Mouse (Mus musculus): Measurements from ENCODE around the gene Bcr. TPM values are rescaled to one million over a fixed set of nuclear protein-coding genes. Genes with fewer than 3 reads are reported as not detected.

Gene Bcr
- polyA plus RNA-seq (2015; fragmentation: Nextera tagmentation; extraction: Ambion mirVana): 1.3 and 1.9 TPM in 2 replicates

DNA sequence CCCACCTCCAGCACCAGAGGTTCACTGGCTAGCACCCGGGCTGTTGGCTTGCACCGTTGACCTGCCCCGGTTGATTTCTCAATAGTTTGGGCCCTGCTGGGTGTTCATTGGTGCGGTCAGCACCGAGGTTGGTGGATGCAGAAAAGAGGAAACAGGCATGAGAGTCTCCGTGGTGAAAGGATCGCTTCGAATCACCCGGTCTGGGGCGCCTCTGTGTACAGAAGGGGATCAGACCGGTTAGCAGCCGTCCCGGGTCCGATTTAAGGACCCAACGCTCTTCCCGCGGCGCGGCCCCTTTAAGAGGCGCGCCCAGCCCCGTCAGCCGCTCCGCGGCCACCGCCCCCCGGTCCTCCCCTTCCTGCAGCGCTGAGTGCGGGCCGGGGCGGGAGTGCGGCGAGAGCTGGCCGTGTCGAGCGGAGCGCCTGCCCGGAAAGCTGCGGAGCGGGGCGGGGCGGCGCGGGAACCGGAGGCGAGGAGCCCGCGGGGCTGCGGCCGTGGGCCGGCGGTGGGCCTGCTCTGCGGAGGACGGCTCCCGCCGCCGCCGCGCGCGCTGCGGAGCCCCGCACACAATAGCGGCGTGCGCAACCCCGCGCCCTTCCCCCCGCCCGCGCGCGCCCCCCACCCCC is at the start of gene Bcr:
Gene Bcr (plus strand): TSS at position 376 of the 626 bp plus-strand sequence.
- Histone ChIP-seq H3K4me1 (replicated peaks) (peaks cover 61% of the 10 kb centered on the region), H3K4me2 (peak within 1 kb of the TSS; percentile 72), H3K9ac (peak within 1 kb of the TSS; percentile 45; the same call in 1 of the 2 replicates), H3K27ac (replicated peaks) (peak within 1 kb of the TSS; percentile 65), H3K27me3 (peaks cover 42% of the 10 kb centered on the region), H3K36me3 (replicated peaks) (no peaks in the 10 kb centered on the region), H3K4me3 (replicated peaks) (peak within 1 kb of the TSS; percentile 64), H3K9me3 (replicated peaks) (no peaks in the 10 kb centered on the region)
- WGBS (ENCODE audit: insufficient replicate concordance): under 1% methylated on average over 67 of the region's 73 CpGs
- peak; percentile 77 for ATAC-seq (ENCODE audit: insufficient read depth)

DNA sequence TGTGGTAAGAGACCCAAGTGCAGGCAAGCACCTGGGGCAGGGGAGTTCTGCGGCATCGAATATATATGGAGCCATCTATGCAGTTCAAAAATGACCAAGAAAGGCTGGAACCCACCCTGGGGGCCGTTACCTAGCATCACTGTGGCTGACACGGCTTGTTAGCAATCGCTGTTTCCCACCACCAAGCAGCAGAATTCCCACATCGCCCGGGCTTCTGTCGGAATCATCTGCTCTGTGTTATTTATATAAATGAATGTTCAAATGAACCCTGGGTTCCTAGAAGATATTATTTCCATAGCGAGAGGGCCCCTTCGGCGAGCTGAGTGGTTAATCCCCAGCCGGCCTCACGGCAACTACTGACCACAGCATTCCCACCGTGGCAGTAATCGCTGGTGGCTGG is 49.7 kb upstream of the Bcr start:
- no peaks in the 10 kb centered on the region for H3K27me3 ChIP-seq
- H3K9me3 ChIP-seq (replicated peaks): no peaks in the 10 kb centered on the region
- H3K4me1 ChIP-seq (replicated peaks): no peaks in the 10 kb centered on the region
- no peaks in the 10 kb centered on the region for H3K36me3 ChIP-seq (replicated peaks)
- H3K9ac ChIP-seq: no peak overlapping the region
- H3K4me3 ChIP-seq (replicated peaks): no peak overlapping the region
- no peak for ATAC-seq (ENCODE audit: insufficient read depth)
- WGBS (ENCODE audit: insufficient replicate concordance): 82% methylated on average over 15 of the region's 15 CpGs
- H3K27ac ChIP-seq (replicated peaks): no peak overlapping the region
- H3K4me2 ChIP-seq: no peak overlapping the region

DNA sequence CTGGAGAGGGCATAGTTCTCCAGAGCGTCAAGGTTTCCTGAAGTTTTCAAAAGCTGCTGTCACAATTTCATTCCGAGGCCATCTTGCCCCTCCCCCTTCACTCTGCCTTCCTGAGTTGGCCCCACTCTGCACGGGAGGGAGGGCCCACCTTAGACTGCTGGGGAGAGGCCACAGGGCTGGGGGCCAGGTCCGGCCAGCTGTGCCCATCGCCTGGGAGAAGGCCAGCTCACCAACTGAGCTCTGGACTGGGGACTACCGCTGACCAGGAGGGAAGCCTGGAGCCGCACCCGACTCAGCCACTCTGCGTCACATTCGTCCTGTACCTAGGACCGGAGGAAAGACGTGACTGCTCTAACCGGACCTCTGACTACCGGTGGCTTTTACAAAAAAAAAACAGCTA is 44.9 kb upstream of the Bcr start:
- H3K4me2 ChIP-seq: no peak overlapping the region
- H3K27me3 ChIP-seq: no peaks in the 10 kb centered on the region
- no peaks in the 10 kb centered on the region for H3K4me1 ChIP-seq (replicated peaks)
- H3K27ac ChIP-seq (replicated peaks): no peak overlapping the region
- no peaks in the 10 kb centered on the region for H3K9me3 ChIP-seq (replicated peaks)
- ATAC-seq (ENCODE audit: insufficient read depth): no peak
- H3K9ac ChIP-seq: no peak overlapping the region
- H3K4me3 ChIP-seq (replicated peaks): no peak overlapping the region
- no peaks in the 10 kb centered on the region for H3K36me3 ChIP-seq (replicated peaks)
- WGBS (ENCODE audit: insufficient replicate concordance): 56% methylated on average over 14 of the region's 14 CpGs

DNA sequence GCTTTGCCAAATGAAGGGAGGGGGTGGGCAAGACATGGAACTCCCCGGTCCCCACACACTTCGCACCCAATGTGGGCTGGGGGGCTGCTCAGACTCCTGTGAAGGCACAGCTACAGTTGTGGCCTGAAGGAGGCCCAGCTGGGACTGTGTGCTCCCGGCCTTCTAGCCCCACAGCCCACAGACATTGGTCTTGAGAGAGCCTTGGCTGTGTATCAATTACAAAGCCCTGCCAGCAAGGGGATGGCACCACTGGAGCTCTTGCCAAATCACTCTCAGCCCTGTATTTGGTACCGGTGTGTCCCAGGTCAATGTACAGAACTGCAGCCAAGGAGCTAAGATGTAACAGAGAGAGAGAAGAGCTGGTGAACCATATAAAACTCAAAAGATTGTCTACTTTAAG is 43.9 kb upstream of the Bcr start:
- no peak for ATAC-seq (ENCODE audit: insufficient read depth)
- Histone ChIP-seq H3K4me2 (no peak overlapping the region), H3K9ac (no peak overlapping the region), H3K9me3 (replicated peaks) (no peaks in the 10 kb centered on the region), H3K4me1 (replicated peaks) (no peaks in the 10 kb centered on the region), H3K27ac (replicated peaks) (no peak overlapping the region), H3K4me3 (replicated peaks) (no peak overlapping the region), H3K36me3 (replicated peaks) (no peaks in the 10 kb centered on the region), H3K27me3 (no peaks in the 10 kb centered on the region)
- 74% methylated on average over 4 of the region's 4 CpGs for WGBS (ENCODE audit: insufficient replicate concordance)

DNA sequence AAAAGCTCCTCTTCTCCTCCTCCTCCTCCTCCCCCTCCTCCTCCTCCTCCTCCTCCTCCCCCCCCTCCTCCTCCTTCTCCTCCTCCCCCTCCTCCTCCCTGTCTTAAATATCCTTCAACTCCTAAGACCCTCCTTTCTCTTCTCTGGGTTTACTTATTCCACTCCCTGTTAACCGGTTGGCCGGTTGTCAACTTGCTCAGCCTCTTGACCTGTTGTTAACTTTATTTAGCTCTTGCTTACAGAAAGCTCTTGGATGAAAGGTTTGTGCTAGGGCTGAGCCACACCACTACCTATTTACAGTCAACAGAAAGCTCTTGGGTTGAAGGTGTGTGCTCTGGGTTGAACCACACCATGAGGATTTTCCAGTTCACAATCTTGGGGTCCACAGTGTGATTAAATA is 40.1 kb upstream of the Bcr start:
- 65% methylated on average over 2 of the region's 2 CpGs for whole genome bisulfite sequencing (ENCODE audit: insufficient replicate concordance)
- no peaks in the 10 kb centered on the region for H3K27me3 ChIP-seq
- ATAC-seq (ENCODE audit: insufficient read depth): no peak
- no peak overlapping the region for H3K4me2 ChIP-seq
- H3K27ac ChIP-seq (replicated peaks): no peak overlapping the region
- H3K4me3 ChIP-seq (replicated peaks): no peak overlapping the region
- no peaks in the 10 kb centered on the region for H3K36me3 ChIP-seq (replicated peaks)
- H3K9ac ChIP-seq: no peak overlapping the region
- no peaks in the 10 kb centered on the region for H3K9me3 ChIP-seq (replicated peaks)
- H3K4me1 ChIP-seq (replicated peaks): no peaks in the 10 kb centered on the region

DNA sequence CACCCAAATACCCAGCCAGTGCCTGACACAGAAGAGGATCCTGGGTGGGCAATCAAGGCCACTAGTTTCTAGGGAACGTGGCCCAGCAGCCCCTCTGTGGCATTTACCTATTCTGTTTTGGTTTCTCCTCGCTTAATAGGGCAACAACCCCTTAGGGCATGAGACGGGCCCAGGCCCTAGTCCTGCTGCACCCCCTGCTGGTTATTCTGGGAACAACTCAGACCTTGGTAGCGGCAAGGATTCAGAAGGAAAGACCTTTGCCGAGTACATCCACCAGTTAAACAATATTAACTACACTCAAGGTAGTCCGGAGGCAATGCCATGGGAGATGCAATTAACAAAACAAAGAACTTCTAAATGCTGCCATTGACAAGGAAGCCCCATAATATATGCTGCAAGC is 39.3 kb upstream of the Bcr start:
- H3K4me1 ChIP-seq (replicated peaks): no peaks in the 10 kb centered on the region
- H3K9ac ChIP-seq: no peak overlapping the region
- no peak overlapping the region for H3K4me3 ChIP-seq (replicated peaks)
- no peaks in the 10 kb centered on the region for H3K9me3 ChIP-seq (replicated peaks)
- no peak overlapping the region for H3K27ac ChIP-seq (replicated peaks)
- no peak overlapping the region for H3K4me2 ChIP-seq
- ATAC-seq (ENCODE audit: insufficient read depth): no peak
- no peaks in the 10 kb centered on the region for H3K36me3 ChIP-seq (replicated peaks)
- 6% methylated on average over 6 of the region's 6 CpGs for WGBS (ENCODE audit: insufficient replicate concordance)
- no peaks in the 10 kb centered on the region for H3K27me3 ChIP-seq

DNA sequence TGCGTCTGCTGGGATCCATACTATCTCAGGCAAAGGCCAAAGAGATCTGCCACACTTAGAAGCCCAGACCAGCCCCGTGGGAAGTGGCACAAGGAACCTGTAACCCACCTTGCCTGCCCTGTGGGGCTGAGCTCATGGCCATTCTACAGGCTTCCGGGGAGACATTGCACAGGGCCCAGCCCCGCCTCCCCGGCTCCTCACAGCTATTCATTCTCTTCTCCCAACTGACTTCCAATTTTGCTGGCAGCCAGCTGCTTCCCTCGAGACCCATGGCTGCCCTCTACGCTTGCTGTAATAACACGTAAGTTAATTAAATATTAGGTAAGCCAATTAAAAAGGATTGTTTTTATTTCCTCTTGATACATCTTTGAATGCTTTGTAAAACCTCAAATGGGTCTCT is 33.9 kb upstream of the Bcr start:
- H3K4me1 ChIP-seq (replicated peaks): peaks cover 6% of the 10 kb centered on the region; the same call in 1 of the 2 replicates
- no peaks in the 10 kb centered on the region for H3K9me3 ChIP-seq (replicated peaks)
- H3K27me3 ChIP-seq: no peaks in the 10 kb centered on the region
- ATAC-seq (ENCODE audit: insufficient read depth): no peak
- H3K4me3 ChIP-seq (replicated peaks): no peak overlapping the region
- no peak overlapping the region for H3K9ac ChIP-seq
- H3K36me3 ChIP-seq (replicated peaks): no peaks in the 10 kb centered on the region
- no peak overlapping the region for H3K27ac ChIP-seq (replicated peaks)
- H3K4me2 ChIP-seq: no peak overlapping the region
- WGBS (ENCODE audit: insufficient replicate concordance): 60% methylated on average over 8 of the region's 8 CpGs

DNA sequence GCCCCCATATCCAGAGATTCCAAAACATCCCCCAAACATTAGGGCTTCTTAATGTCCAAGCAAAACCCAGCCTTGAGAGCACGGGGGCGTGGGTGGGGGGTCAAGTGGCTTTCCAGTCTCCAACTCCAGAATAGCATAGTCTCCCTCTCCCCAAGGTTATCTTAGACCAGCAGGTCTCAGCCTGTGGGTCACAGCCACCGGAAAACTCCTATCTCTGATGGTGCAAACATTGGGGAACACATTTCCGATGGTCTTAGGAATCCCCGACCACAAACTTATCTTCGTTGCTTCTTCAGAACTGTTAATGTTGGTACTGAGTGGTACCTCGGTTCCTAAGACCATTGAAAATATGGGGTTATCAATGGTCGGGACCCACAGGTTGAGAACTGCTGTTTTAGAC is 31.6 kb upstream of the Bcr start:
- peaks cover 6% of the 10 kb centered on the region; the same call in 1 of the 2 replicates for H3K4me1 ChIP-seq (replicated peaks)
- no peak for ATAC-seq (ENCODE audit: insufficient read depth)
- H3K4me2 ChIP-seq: no peak overlapping the region
- no peaks in the 10 kb centered on the region for H3K9me3 ChIP-seq (replicated peaks)
- no peaks in the 10 kb centered on the region for H3K36me3 ChIP-seq (replicated peaks)
- H3K4me3 ChIP-seq (replicated peaks): no peak overlapping the region
- WGBS (ENCODE audit: insufficient replicate concordance): 28% methylated on average over 8 of the region's 8 CpGs
- H3K27me3 ChIP-seq: no peaks in the 10 kb centered on the region
- no peak overlapping the region for H3K9ac ChIP-seq
- H3K27ac ChIP-seq (replicated peaks): no peak overlapping the region

DNA sequence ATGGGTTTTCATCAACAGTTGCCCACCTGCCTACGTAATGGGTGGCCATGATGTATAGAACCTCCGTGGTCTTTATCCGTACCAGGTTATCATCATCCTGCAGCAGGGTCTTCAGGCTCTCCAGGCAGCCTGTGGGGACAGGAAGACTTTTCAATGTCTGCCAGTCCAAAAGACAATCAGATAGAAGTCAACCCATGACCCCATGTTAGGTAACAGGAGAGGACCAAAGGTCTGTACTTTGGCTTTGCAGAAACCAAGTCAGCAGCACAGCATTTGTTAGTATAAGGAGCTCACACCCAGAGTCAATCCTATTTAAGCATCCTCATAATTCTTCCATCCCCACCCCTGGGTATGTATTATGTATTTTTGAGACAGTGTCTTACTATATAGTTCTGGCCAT is 30.7 kb upstream of the Bcr start:
- Histone ChIP-seq H3K9ac (no peak overlapping the region), H3K4me3 (replicated peaks) (no peak overlapping the region), H3K4me2 (no peak overlapping the region), H3K27ac (replicated peaks) (no peak overlapping the region), H3K4me1 (replicated peaks) (peaks cover 6% of the 10 kb centered on the region; the same call in 1 of the 2 replicates), H3K27me3 (no peaks in the 10 kb centered on the region), H3K9me3 (replicated peaks) (no peaks in the 10 kb centered on the region), H3K36me3 (replicated peaks) (no peaks in the 10 kb centered on the region)
- 44% methylated on average over 3 of the region's 3 CpGs for WGBS (ENCODE audit: insufficient replicate concordance)
- ATAC-seq (ENCODE audit: insufficient read depth): no peak

DNA sequence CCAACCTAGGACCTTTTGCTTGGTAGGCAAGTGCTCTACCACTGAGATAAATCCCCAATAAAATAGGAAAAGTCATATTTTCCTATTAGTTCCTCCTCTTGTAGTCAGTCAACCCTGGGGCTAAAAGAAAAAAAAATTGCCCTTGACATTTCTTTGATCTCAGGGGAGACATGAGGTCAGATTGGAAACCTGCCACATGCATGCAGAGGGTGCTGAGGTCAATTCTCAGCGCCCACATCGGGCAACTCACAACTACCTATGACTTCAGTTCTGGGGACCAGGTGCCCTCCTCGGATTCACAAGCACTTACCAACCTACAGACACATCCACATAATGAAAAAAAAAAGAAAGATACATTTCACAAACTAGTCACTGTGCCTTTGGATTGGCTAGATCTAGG is 30.2 kb upstream of the Bcr start:
- 58% methylated on average over 3 of the region's 3 CpGs for whole genome bisulfite sequencing (ENCODE audit: insufficient replicate concordance)
- ATAC-seq (ENCODE audit: insufficient read depth): no peak
- Histone ChIP-seq H3K4me1 (replicated peaks) (peaks cover 6% of the 10 kb centered on the region; the same call in 1 of the 2 replicates), H3K9ac (no peak overlapping the region), H3K36me3 (replicated peaks) (no peaks in the 10 kb centered on the region), H3K4me2 (no peak overlapping the region), H3K9me3 (replicated peaks) (no peaks in the 10 kb centered on the region), H3K27me3 (no peaks in the 10 kb centered on the region), H3K27ac (replicated peaks) (no peak overlapping the region), H3K4me3 (replicated peaks) (no peak overlapping the region)

DNA sequence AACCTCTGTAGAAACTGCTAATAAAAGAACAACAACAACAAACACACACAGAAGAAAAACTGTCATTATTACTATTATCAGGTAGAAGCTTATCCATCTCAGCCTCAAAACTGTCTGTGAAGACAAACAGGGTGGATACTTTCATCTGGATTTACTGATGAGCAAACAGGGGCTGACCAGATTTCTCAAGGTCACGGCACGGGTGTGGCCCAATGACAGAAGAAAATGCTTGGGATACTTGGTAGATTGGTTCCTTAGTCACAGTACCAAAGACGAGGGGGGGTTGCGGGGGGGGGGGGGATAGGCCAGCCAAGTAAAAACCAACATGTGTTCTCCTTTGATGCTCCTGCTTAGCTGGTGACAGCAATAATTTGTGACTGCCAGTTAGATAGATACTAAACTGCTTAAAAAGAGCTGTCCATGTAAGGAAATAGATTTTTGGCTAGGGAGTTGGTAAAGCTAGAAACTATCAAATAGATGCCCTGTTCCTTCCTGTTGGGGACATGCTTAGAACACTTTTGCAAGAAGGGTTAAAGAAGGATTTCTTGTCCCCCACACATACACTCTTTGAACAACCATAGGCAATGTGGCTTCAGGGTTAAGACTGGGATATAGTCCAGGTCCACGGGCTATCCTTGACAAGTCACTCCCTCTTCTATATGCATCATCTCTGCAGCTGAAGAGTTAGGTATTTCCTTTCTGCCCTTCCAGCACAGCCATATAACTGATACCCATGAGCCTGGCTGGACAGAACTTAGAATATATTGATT is 28.9 kb upstream of the Bcr start:
- H3K9me3 ChIP-seq (replicated peaks): no peaks in the 10 kb centered on the region
- no peak overlapping the region for H3K4me2 ChIP-seq
- no peak overlapping the region for H3K27ac ChIP-seq (replicated peaks)
- H3K4me3 ChIP-seq (replicated peaks): no peak overlapping the region
- no peaks in the 10 kb centered on the region for H3K36me3 ChIP-seq (replicated peaks)
- H3K9ac ChIP-seq: no peak overlapping the region
- ATAC-seq (ENCODE audit: insufficient read depth): no peak
- peaks cover 6% of the 10 kb centered on the region; the same call in 1 of the 2 replicates for H3K4me1 ChIP-seq (replicated peaks)
- no peaks in the 10 kb centered on the region for H3K27me3 ChIP-seq
- 46% methylated on average over 5 of the region's 5 CpGs for WGBS (ENCODE audit: insufficient replicate concordance)

Data from liver, embryonic 15.5 days (tissue).